Mouse (Mus musculus) intestine, postnatal 0 days (tissue): Measurements from ENCODE around the gene Bub1. TPM values are rescaled to one million over a fixed set of nuclear protein-coding genes. Genes with fewer than 3 reads are reported as not detected.

Experiments
- ATAC-seq: fragments of 200-750 bp; cut with Nextera tagmentation; 2 replicates; pipeline ENCODE4 v1.8.0; 2017; ENCODE audit warnings: mild to moderate bottlenecking, moderate TSS enrichment, moderate library complexity
- H3K27ac ChIP-seq: fragments of 300-500 bp; sonication (generic); 2 replicates; pipeline ENCODE4 v1.5.1; 2014; ENCODE audit warnings: mild to moderate bottlenecking, low read depth, low read length, moderate library complexity
- H3K27me3 ChIP-seq: fragments of 300-500 bp; sonication (generic); replicated peaks from 2 replicates; pipeline ENCODE4 v1.6.1; 2014; ENCODE audit warnings: low read length, mixed read lengths; ENCODE audit not compliant: control insufficient read depth, insufficient read depth
- H3K36me3 ChIP-seq: fragments of 300-500 bp; sonication (generic); 2 replicates; pipeline ENCODE4 v1.6.1; 2014; ENCODE audit warnings: mild to moderate bottlenecking, moderate library complexity; ENCODE audit not compliant: control insufficient read depth, insufficient read depth
- H3K4me1 ChIP-seq: fragments of 300-500 bp; sonication (generic); replicated peaks from 2 replicates; pipeline ENCODE4 v1.6.1; 2014; ENCODE audit warnings: antibody characterized with exemption, low read length, mixed read lengths; ENCODE audit not compliant: control insufficient read depth, insufficient read depth
- H3K4me2 ChIP-seq: fragments of 300-500 bp; sonication (generic); replicated peaks from 2 replicates; pipeline ENCODE4 v1.6.1; 2014; ENCODE audit warnings: low read depth, mild to moderate bottlenecking, moderate library complexity
- H3K4me3 ChIP-seq: fragments of 300-500 bp; sonication (generic); 2 replicates; pipeline ENCODE4 v1.5.1; 2014; ENCODE audit warnings: low read depth, low read length
- H3K9ac ChIP-seq: fragments of 300-500 bp; sonication (generic); 2 replicates; pipeline ENCODE4 v1.6.1; 2014; ENCODE audit warnings: mild to moderate bottlenecking, low read depth, low read length
- H3K9me3 ChIP-seq: fragments of 300-500 bp; sonication (generic); 2 replicates; pipeline ENCODE4 v1.6.1; 2016; ENCODE audit warnings: mixed run types; ENCODE audit not compliant: control insufficient read depth
- CTCF ChIP-seq: sonication (generic); IDR thresholded peaks from 2 replicates; pipeline ENCODE4 v1.5.1; 2016; ENCODE audit warnings: low read depth, mild to moderate bottlenecking, control low read depth, antibody characterized with exemption, moderate library complexity
- WGBS: fragments of 180-500 bp; shearing (Covaris S2); extraction: QIAGEN DNeasy Blood & Tissue Kit; methylation state at CpG from one replicate; pipeline ENCODE4 v1.1.7; 2014; 5-methylcytosine and 5-hydroxymethylcytosine counted together
- polyA plus RNA-seq: library from polyadenylated mRNA; unstranded; fragments of >200 nt; fragmentation: Nextera tagmentation; extraction: Ambion mirVana; gene quantifications from 2 replicates; pipeline ENCODE4 v1.2.1, GENCODE M21; 2015

Gene Bub1
- polyA plus RNA-seq, 1 experiment from 2014 or later: 6.3 TPM

DNA sequence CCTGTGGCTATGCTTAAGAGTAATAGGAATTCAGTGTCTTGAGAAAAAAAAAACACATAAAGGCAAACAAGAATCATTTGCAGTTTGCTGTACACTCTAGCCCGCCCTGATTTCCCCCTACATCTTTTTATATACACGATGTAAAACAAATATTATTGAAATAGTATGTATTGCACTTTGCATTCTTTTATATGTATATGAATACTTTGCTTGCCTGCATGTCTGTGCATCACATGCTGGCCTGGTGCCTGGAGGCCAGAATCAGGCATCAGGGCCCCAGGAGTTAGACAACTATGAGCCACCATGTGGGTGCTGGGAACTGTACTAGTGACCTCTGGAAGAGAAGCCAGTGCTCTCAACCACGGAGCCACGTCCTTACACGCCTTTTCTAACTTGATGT lies 44.4 kb downstream of the Bub1 start:
- WGBS: 89% methylated on average over 5 of the region's 5 CpGs

DNA sequence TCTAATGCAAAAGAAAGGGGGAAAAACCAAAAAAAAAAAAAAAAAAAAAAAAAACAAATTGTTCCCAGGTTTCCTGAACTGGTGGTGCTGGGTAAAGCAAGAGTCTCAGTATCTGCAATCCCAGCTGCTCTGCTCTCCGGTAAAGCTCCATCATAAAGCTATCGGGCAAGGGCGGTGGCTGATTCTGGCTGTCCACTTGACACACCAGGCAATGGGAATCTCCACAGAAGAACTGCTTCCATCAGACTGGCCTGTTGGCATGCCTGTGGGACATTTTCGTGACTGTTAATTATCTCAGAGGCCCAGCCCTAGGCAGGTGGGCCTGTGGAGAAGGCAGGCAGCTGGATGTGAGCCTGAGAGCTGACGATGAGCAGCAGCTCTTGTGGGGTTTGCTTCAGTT lies 53.2 kb downstream of the Bub1 start:
- TF ChIP-seq CTCF: no peak
- H3K4me1 ChIP-seq: no peaks in the 10 kb centered on the region
- 83% methylated on average over 5 of the region's 5 CpGs for WGBS
- no peak overlapping the region for H3K4me2 ChIP-seq
- H3K9me3 ChIP-seq: no peaks in the 10 kb centered on the region
- H3K27me3 ChIP-seq: no peaks in the 10 kb centered on the region
- H3K27ac ChIP-seq: no peak overlapping the region
- no peak overlapping the region for H3K9ac ChIP-seq
- H3K36me3 ChIP-seq: no peaks in the 10 kb centered on the region; the same call in 1 of the 2 replicates
- no peak for ATAC-seq
- H3K4me3 ChIP-seq: no peak overlapping the region

More for the DNA sequence above, 44.4 kb downstream of the Bub1 start:
- ATAC-seq: no peak
- peaks cover 8% of the 10 kb centered on the region; the same call in 1 of the 2 replicates for H3K4me1 ChIP-seq
- no peaks in the 10 kb centered on the region for H3K27me3 ChIP-seq
- H3K4me3 ChIP-seq: no peak overlapping the region
- H3K9me3 ChIP-seq: no peaks in the 10 kb centered on the region
- H3K27ac ChIP-seq: no peak overlapping the region
- H3K4me2 ChIP-seq: no peak overlapping the region
- H3K9ac ChIP-seq: no peak overlapping the region
- TF ChIP-seq CTCF: no peak
- H3K36me3 ChIP-seq: no peaks in the 10 kb centered on the region

DNA sequence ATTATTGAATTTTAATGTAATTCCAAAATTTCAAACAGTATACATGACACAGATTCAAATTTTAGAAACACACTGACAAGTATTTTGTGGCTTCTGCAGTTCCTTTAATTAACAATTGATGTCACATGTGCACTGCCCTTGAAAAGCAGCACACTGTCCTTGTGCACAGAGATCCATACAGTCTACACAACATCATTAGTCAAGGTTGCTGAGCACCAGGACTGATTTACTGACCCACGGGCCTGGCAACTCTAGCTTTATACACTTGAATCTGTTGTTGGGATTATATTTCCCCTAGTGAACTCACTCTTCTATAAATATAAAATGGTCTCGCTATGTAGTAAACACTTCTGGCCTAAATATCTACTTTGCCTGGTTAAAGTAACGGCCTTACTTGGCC lies 56.7 kb downstream of the Bub1 start:
- no peak for TF ChIP-seq CTCF
- ATAC-seq: no peak
- Histone ChIP-seq H3K36me3 (no peaks in the 10 kb centered on the region; the same call in 1 of the 2 replicates), H3K9me3 (no peaks in the 10 kb centered on the region), H3K4me3 (no peak overlapping the region), H3K27me3 (no peaks in the 10 kb centered on the region), H3K4me1 (no peaks in the 10 kb centered on the region), H3K9ac (no peak overlapping the region), H3K27ac (no peak overlapping the region), H3K4me2 (no peak overlapping the region)
- 78% methylated on average over 3 of the region's 3 CpGs for WGBS

DNA sequence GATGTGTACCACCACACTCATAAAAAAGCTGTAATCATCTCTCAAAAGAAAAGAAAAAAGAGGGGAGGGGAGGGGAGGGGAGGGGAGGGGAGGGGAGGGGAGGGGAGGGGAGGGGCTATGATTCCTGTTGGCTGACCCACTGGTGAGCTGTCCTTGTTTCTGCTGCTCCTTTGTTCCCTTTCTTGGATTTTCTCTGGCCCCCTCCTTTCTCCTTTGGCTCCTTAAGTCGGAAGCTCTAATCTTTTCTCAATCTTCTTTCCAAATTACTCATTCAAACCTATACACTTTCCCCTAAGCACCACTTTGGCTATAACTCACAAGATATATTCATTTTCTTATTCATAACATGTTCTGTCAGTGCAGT lies 57.1 kb downstream of the Bub1 start:
- Histone ChIP-seq H3K4me3 (no peak overlapping the region), H3K9me3 (no peaks in the 10 kb centered on the region), H3K4me1 (no peaks in the 10 kb centered on the region), H3K27me3 (no peaks in the 10 kb centered on the region), H3K4me2 (no peak overlapping the region), H3K9ac (no peak overlapping the region), H3K36me3 (no peaks in the 10 kb centered on the region; the same call in 1 of the 2 replicates), H3K27ac (no peak overlapping the region)
- no peak for ATAC-seq
- TF ChIP-seq CTCF: no peak
- WGBS: 44% methylated on average over 1 of the region's 1 CpGs

DNA sequence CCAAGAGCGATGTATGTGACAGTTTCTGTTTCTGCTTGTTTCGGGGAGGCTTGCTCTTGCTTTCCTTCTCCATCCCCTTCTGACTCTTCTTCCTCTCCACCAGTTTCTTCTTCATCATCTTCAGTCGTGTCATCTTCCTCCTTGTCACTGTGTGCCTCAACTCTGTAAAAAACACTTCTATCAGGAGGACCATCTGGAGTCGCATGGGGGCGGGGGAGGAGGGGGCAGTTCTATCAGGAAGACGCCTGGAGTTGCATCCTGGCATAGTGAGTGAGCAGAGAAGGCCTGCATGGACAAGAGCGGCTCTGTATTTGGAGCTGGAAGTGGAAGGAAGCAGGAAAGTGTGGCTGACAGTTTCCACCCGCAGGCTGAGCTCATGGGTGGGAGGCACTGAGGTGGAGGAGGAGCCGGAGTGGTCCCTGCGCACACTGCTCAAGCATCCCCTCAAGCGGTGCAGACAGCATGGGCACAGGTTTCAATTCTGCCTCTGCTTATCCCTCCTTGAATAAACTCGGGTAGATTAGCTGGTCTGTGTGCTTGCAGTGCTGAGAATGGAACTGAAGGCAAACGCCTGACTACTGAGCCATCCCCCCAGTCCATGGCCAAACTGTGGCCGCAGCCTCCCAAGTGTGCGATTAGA lies 57.6 kb downstream of the Bub1 start:
- Histone ChIP-seq H3K27me3 (no peaks in the 10 kb centered on the region), H3K9ac (no peak overlapping the region), H3K4me1 (no peaks in the 10 kb centered on the region), H3K9me3 (no peaks in the 10 kb centered on the region), H3K4me2 (no peak overlapping the region), H3K4me3 (no peak overlapping the region), H3K27ac (no peak overlapping the region), H3K36me3 (no peaks in the 10 kb centered on the region; the same call in 1 of the 2 replicates)
- WGBS: 67% methylated on average over 15 of the region's 15 CpGs
- ATAC-seq: no peak
- no peak for TF ChIP-seq CTCF

DNA sequence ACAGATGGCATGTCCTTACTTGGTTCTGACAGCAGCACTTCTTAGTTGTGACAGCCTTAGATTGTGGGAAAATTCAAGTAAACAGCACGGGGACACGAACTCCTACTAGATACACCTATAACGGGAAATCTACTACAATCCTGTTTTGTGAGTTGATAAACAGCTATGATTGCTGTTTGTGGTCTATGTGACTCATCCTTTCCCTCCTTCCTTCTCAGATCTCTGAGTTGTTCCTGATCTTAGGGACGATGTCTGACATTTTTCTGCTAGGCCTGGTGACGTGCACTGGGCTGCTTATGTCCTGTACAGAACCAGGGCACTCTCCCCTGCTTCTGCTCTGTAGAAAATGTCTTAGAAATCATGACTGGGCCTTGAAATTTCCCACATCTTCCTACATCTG lies 70.1 kb downstream of the Bub1 start:
- H3K9ac ChIP-seq: no peak overlapping the region
- ATAC-seq: no peak
- H3K9me3 ChIP-seq: no peaks in the 10 kb centered on the region
- H3K4me3 ChIP-seq: no peak overlapping the region
- TF ChIP-seq CTCF: no peak
- 92% methylated on average over 5 of the region's 5 CpGs for WGBS
- H3K4me1 ChIP-seq: no peaks in the 10 kb centered on the region
- no peaks in the 10 kb centered on the region for H3K27me3 ChIP-seq
- H3K4me2 ChIP-seq: no peak overlapping the region
- H3K36me3 ChIP-seq: no peaks in the 10 kb centered on the region; the same call in 1 of the 2 replicates
- H3K27ac ChIP-seq: no peak overlapping the region
